Mouse (Mus musculus) B cell, adult 62 days (primary cell): Measurements from ENCODE around the gene Lbhd1. TPM values are rescaled to one million over a fixed set of nuclear protein-coding genes. Genes with fewer than 3 reads are reported as not detected.

Experiments used
- total RNA-seq: library from RNA; stranded (reverse); gene quantifications from 4 replicates; pipeline ENCODE4 v1.2.4, GENCODE M21; 2023

Gene Lbhd1
- total RNA-seq: 5.1 to 16.0 TPM (median 14.2 TPM) in 4 replicates

GRCm38 (mm10) chr19:8883616-8884015 lies at the start of gene Lbhd1, which contains the start of gene Gm49403:
Gene Lbhd1 (plus strand): TSS chr19:8883732.
Gene Gm49403 (plus strand): TSS chr19:8883930.

GRCm38 (mm10) chr19:8837251-8837791 lies 46.2 kb upstream of the Lbhd1 start, which contains the start of gene Bscl2:
Gene Bscl2 (plus strand): TSS chr19:8837467.

GRCm38 (mm10) chr19:8839103-8839907 lies 44.2 kb upstream of the Lbhd1 start, which contains the start of gene Gng3:
Gene Gng3 (minus strand): TSS chr19:8839194.

DNA sequence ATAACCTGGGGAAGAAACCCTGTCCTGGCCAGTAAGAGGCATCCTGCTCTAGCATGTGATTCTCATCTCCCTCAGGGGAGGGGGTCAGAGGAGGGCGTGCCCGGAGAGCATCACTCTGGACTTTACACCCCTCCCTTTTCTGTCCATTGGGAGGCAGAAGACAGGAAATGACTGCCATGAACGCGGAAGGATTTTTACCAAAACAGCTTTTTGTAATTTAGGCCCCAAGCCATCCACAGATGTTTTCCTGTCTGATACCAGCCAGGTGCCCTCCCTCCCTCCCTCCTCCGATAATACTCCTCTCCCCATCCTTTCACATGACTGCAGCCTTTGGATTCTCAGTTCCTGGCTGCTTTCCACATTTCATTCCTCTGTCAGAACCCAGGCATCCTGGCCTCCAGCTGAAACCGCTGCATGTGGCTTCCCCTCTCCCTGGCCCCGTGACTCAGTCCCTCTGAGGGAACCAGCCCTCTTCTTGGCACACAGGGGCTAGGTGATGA lies 33.1 kb upstream of the Lbhd1 start, which contains the start of gene Lrrn4cl:
Gene Lrrn4cl (plus strand): TSS at position 367 of the 500 bp plus-strand sequence.

DNA sequence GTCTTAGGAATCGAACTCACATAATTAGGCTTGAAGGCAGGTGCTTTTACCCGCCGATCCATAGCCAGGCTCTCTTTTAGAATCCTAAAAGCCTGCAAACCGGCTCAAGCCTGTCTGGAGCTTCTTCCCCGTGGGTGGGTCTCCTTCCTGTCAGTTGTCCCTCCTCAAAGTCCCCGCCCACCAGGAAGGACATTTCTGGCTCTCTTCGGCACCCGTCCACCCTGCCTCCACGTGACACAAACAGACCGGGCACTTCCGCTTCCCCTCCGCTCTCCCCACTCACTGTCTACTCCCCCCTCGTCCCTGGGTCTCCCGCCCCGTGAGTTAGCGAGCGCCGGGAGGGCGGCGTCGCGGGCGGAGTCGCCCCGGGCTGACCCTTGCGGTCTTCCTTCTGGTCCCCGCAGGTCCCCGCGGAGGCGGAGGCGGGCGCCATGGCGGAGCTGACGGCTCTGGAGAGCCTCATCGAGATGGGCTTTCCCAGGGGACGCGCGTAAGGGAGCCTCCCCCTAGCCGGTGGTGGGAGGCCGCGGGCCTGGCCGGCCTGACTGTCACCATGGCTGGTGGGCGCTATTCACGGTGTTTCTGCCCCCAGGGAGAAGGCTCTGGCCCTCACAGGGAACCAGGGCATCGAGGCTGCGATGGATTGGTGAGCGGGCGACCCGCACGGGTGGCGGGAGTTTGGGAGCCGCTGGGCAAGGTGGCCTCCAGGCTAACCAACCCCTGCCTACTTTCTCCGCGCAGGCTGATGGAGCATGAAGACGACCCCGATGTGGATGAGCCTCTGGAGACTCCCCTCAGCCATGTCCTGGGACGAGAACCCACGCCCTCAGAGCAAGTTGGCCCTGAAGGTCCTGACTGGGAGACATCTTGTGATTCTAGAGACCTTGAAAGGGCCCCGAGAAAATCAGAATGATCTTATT lies 12.0 kb upstream of the Lbhd1 start, which contains the start of gene Ubxn1:
Gene Ubxn1 (plus strand): TSS at position 230 of the 920 bp plus-strand sequence.

DNA sequence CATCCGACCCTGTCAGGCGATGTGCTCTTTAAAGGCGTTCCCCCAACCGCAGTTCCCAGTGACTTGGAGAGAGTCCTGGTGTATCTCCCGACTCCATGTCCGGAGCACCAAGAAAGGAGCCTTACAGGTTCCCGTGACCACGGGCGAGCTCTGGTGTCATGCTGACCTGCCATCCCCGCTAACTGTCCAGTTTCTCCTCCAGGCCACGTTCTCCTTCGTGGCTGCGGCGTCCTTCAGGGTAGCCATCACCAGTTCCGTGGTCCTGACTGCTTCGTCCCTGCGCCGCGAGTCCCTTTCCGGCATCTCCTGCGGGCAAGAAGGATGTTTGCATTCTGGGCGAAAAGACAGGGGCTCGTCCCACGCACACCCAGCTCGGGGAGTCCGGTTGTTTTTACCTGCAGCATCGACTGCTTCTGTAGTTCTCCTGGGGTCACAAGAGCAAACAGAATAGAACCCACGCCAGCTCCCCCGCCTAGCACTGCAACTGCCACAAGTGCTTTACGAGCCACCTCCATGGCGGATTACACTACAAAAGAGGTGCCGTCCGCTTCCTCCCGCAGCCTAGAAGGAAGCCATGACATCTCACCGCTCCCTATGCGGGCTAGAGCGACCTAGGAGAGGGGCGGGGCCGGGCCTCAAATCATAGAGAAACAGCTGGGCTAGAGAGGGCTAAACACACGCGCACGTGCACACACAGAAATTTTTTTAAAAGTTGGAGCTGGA lies 3.1 kb upstream of the Lbhd1 start, which contains the start of gene Uqcc3:
Gene Uqcc3 (minus strand): TSS at position 613 of the 723 bp plus-strand sequence.

DNA sequence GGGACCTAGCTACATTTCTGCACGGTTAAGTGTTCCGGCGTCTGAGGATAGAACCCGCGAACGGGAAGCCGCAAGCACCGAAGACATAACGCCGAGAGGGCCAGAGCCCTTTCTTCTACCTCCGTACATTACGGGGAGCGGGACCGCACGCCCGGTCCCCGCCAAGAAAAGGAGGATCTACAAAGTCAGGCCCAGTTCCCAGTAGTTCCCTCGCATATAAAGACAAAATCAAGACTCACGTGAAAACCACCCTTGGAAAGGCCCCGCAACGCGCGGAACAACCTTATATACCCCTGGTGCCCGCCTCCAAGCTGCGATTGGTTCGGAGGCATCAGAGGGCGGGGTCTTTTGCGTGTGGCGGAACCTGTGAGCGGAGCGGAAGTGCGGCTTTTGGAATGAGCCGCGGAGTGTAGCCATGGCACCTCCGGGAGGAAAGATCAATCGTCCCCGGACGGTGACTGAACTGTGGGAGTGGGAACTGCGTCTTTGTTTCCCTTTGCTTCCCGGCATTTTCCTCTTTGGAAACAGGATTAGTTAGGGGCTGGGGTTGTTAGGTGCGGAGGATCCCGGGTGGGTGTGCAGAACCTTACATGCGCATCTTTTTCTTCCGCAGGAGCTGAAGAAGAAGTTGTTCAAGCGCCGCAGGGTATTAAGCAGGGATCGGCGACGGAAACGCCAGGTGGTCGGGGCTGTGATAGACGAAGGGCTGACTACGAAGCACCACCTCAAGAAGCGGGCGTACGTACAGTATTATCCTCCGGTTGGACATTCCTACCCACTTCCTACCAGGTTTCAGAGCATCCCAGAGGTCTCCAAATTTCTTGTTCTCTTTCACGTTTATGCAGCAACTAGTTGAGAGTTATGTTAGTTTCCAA lies 5.2 kb downstream of the Lbhd1 start, which contains the start of the genes 1810009A15Rik and Gm49416:
Gene 1810009A15Rik (plus strand): TSS at position 343 of the 875 bp plus-strand sequence.
Gene Gm49416 (plus strand): TSS at position 416 of the 875 bp plus-strand sequence.

DNA sequence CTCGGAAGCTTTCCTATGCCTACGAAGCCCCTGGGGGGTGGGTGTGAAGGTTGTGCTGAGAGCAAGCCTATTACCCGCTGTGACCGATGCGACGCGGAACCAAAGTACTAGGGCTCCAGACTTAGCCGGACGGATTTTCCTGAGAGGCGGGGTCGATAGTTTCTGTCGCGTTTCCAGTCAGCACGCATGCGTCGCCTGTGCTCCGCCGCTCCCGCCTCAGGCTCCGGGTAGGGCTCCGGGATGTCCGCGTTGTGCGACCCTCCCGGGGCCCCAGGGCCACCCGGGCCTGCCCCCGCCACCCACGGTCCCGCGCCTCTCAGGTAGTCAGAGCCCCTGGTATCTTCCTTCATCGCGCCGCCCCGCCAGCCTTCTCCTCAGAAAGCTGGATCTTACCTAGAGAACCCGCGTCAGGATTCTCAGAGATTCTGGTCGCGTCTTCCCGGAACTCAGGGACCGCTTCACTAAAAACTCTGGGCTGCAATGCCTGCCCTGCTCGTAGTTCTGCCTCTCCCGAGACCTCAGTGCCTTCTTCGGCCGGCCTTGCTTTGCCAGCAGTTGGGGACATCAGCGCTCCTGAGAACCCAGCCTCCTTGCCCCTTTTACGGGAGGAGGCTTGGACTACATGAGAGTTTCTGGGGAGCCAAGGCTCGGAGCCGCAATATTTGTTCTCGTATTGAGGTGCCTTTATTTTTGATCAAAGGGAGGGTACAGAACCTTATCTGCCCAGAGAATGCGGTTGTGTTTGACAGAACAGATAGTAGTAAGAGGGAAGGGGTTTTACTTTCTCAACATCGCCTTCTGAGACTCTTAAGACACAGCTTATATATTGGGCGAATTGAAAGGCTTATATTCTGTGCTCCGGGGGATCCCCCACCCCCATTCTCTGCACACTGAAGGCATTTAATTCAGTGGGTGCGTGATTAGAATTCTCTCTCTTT lies 9.6 kb downstream of the Lbhd1 start, which contains the start of gene Ints5:
Gene Ints5 (plus strand): TSS at position 177 of the 938 bp plus-strand sequence.

DNA sequence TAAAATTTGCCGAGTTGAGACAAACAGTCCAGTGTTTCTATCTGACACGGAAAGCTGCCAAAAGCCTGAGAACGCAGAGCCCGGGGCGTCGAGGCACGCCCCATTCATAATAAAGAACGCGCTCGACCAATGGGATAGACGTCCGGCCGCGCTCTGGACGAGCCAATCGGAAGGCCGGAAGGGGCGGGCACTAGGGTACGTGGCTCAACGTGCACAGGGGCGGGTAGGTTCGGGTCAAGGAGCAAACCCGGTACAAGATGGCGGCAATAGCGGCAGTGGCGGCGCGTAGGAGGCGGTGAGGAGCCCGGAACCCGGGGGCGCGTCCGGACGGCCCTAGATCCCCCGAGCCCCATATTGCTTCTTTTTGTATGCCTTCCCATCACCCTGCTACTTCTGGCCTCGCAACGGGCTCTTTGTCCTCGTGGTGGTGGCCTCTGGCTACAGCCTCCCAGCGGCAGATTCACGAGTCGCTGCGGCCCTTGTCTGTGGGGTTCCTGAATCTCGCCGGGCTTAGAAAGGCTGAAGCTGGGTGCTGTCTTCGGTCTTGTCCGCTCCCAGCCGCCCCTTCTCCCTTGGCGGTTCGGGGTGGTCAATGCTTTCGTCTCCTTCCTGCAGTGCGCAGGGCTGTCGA lies 14.4 kb downstream of the Lbhd1 start, which contains the start of gene Ganab:
Gene Ganab (plus strand): TSS at position 207 of the 631 bp plus-strand sequence.

DNA sequence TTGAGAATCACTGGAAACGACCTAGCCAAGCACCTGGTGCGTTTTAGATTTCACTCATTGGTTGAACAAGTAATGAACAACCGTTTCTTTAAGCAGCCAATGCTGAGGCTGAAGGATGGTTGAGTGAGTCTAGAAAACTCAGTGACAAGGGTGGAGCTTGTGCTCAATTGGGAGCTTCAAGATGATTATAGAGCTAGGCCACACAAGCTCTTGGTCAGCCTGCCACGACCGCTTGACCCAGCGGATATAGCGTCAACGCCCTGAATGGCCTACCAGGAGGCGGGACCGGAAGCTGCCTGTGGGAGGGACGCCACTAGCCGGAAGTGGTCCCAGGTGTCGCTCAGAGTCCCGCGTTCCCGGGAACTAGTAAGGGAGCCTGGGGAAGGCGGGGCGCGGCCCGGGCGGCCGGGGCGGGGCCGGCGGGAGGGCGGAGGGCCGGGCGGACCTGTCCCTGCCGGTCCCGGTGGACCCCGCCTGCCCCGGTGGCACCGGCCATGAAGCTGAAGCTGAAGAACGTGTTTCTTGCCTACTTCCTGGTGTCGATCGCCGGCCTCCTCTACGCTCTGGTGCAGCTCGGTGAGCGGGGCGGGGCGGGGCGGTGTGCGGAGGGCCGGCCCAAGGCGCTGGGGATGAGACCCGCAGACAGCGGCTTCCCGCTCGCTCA lies 36.7 kb downstream of the Lbhd1 start, which contains the start of gene B3gat3:
Gene B3gat3 (plus strand): TSS at position 302 of the 664 bp plus-strand sequence.

DNA sequence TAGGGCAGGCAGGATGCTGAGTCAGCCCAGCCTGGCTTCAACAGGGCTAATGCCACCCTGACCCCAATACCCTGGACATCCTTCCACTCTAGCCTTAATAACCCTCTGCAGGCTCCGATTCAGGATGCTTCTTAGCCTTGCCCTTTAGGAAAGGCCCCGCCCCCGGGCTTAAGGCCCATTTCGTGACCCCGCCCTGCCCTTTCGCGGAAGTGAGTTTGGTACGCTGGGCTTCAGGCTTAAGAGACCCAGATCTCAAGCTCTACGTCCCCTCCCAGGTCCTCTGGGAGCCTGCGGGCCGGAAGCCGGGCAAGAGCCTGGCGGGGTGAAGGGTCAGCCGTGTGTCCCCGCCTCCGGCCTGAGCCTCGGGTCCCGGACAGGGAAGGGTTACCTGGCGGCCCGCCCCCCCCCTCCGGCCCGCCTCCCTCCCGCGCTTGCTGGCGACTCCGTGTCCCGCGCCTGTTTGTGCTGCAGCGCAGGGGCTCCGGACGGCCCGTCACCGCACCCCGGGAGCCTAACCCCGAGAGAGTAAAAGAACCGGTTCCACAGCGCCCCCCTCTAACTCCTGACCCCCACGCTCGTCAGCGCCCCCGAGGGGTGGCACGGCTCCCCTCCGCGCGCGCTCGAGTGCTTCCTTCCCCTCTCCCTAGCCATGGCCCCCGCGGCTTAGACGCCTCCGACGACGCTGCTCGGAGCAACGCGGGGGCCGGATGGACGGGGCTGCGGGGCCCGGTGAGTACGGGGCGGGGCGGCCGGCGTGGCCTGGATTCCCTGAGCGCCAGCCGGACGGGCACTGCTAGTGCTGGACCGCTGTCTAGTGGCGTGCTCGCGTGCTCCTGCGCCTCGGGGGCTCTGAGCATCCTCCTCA lies 45.9 kb downstream of the Lbhd1 start, which contains the start of the genes Rom1 and Eml3:
Gene Rom1 (minus strand): TSS at position 133 of the 865 bp plus-strand sequence.
Gene Eml3 (plus strand): TSS at position 329 of the 865 bp plus-strand sequence.

DNA sequence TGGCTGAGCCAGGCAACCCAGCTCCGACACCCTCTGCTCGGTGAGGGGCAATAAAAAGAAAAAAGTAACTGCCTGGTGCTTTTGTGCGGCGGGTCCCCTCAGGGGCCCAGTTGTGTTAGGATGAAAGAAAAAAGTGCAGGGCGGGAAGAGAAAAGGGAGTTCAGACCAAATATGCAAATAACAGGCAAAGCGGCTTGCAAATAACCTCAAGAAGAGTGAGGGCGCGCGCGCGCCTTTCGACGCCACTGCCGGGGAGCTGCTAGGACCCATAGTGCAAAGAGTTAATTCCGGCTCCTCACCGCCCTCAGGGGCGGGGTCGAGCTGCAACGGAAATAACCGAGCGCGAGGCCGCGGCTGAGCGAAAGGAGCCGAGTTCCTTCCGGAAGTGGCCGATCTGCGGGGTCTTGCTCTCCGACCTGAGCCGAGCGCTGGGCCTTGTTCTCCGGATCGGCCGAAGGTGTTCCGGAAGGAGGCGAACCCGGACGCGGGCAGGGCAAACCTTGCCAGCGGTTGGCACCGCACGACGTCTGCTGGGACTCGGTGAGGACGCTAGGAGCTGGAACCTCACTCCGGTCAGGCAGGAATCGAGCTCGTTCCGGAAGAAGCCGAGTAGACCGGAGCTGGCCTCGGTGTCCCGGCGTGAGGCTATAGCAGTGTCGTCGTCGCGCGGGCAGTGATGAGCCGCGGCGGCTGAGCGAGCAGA lies 58.1 kb downstream of the Lbhd1 start, which contains the start of gene Mta2:
Gene Mta2 (plus strand): TSS at position 361 of the 703 bp plus-strand sequence.

